Mouse (Mus musculus) embryonic facial prominence, embryonic 13.5 days (tissue): ENCODE measurements at regions not wholly inside any gene's neighbourhood (a gene's known extent, or its start where the extent isn't known, plus 50 kb on each side); places are given as distances from the start of the nearest gene placed in this dataset.
"Not testable (repeated sequence)": the region's sequence is repeated elsewhere in the genome, so short reads cannot be mapped to it uniquely, and the experiment has no call there.

Source experiments
- ATAC-seq: fragments of 200-750 bp; cut with Nextera tagmentation; 2 replicates; pipeline ENCODE4 v1.8.0; 2017; ENCODE audit warnings: low read depth; ENCODE audit not compliant: insufficient number of reproducible peaks, insufficient read depth, low FRiP score, low TSS enrichment
- H3K27ac ChIP-seq: fragments of 300-500 bp; sonication (generic); 2 replicates; pipeline ENCODE4 v1.5.1; 2015; ENCODE audit warnings: moderate library complexity, mild to moderate bottlenecking, inconsistent platforms
- H3K27me3 ChIP-seq: fragments of 300-500 bp; sonication (generic); 2 replicates; pipeline ENCODE4 v1.6.1; 2015; ENCODE audit warnings: mild to moderate bottlenecking, inconsistent platforms
- H3K36me3 ChIP-seq: fragments of 300-500 bp; sonication (generic); 2 replicates; pipeline ENCODE4 v1.6.1; 2015; ENCODE audit warnings: mild to moderate bottlenecking, inconsistent platforms
- H3K4me1 ChIP-seq: fragments of 300-500 bp; sonication (generic); 2 replicates; pipeline ENCODE4 v1.6.1; 2015; ENCODE audit warnings: inconsistent platforms
- H3K4me2 ChIP-seq: fragments of 300-500 bp; sonication (generic); 2 replicates; pipeline ENCODE4 v1.6.1; 2015; ENCODE audit warnings: moderate library complexity, mild to moderate bottlenecking, inconsistent platforms
- H3K4me3 ChIP-seq: fragments of 300-500 bp; sonication (generic); 2 replicates; pipeline ENCODE4 v1.5.1; 2015; ENCODE audit warnings: mild to moderate bottlenecking, inconsistent platforms
- H3K9ac ChIP-seq: fragments of 300-500 bp; sonication (generic); 2 replicates; pipeline ENCODE4 v1.6.1; 2015; ENCODE audit warnings: mild to moderate bottlenecking, inconsistent platforms
- H3K9me3 ChIP-seq: fragments of 300-500 bp; sonication (generic); 2 replicates; pipeline ENCODE4 v1.6.1; 2016; ENCODE audit warnings: inconsistent platforms
- WGBS: fragments of 180-500 bp; shearing (Covaris S2); methylation state at CpG from one replicate; pipeline ENCODE4 v1.1.7; 2015; ENCODE audit warnings: mixed read lengths; 5-methylcytosine and 5-hydroxymethylcytosine counted together

DNA sequence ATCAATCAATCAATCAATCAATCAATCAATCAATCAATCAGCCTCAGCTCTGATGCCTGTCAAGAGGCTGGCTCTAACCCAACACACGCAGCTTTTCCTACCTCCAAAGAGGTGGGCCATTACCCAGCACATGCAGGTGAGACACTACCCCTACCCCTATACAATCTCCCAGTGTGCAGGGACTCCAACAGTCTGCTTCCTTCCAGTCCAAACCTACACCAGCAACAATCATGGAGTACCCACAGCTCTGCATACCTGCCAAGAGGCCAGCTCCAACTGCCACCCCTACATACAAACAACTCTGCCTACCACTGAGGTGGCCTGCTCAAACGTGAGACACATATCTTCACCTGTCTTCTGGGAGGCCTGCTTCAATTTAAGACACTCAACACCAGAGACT, 76.7 kb upstream of the Fcho1 start:
- H3K36me3 ChIP-seq, H3K4me1 ChIP-seq, H3K4me2 ChIP-seq, H3K9me3 ChIP-seq, H3K4me3 ChIP-seq, H3K27me3 ChIP-seq, H3K27ac ChIP-seq, H3K9ac ChIP-seq: not testable (repeated sequence)
- ATAC-seq, result peak; percentile 77
- 66% methylated on average over 2 of the region's 2 CpGs for WGBS

DNA sequence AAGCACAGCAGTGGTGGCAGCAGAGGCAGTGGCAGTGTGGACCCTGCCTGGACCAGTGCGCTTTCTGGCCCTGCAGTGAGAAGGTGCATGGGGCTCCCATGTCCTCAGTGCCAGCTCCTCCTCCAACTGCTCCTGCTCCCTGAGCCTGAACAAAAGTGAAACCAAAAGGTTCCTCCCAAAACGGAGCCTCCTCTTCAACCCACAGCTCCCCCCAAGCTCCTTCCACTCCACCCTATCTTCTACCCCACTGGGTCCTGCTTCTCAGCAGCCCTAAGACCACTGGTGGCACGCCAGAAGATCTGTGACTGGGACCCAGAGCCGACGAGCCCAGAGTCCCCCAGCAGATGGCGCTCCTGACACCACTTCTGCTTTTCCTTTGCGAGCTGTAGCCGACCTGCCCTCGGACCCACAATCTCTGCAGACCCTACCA, 63.5 kb upstream of the Fcho1 start:
- H3K4me1 ChIP-seq, H3K4me3 ChIP-seq, H3K36me3 ChIP-seq, ATAC-seq, H3K27ac ChIP-seq, H3K9me3 ChIP-seq, H3K27me3 ChIP-seq, H3K4me2 ChIP-seq, H3K9ac ChIP-seq: not testable (repeated sequence)
- 20% methylated on average over 5 of the region's 9 CpGs for WGBS

DNA sequence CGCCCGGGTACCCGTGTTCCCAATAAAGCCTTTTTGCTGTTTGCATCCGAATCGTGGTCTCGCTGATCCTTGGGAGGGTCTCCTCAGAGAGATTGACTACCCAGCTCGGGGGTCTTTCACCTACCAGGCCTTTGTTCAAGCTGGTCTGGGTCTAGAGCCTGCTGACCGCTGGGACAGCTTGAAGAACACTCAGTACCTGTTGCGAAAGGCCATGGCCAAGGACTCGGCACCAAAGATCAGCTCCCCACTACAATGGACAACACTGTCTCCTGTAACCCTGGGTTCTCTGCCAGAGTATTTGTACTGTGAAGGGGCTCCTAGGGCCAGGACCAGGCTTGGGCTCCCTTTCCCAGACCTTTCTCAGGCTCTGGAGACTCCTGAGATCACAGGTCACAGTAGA, 55.1 kb upstream of the Fcho1 start:
- H3K27ac ChIP-seq, H3K4me1 ChIP-seq, ATAC-seq, H3K9ac ChIP-seq, H3K4me3 ChIP-seq, H3K4me2 ChIP-seq, H3K36me3 ChIP-seq, H3K27me3 ChIP-seq, H3K9me3 ChIP-seq: not testable (repeated sequence)
- 92% methylated on average over 9 of the region's 10 CpGs for WGBS

DNA sequence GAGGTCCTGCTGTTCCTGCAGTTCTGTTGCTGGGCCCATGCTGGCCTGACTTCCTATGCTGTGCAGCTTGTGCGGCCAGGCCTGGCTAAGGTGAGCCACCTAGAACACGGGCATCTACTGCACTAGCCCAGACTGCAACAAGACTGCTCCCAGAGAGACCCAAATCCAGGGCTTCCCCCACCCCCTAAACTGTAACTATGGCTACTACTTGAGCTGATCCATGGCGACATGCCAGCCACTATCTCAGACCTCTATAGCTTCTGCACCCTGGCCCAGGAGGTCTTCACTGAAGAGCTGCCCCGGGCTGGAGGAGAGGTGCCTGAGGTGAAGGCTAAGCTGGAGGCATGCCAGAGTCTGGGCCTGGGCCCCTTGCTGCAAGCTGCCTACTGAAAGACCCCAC, 54.3 kb upstream of the Fcho1 start:
- not testable (repeated sequence) for H3K4me2 ChIP-seq, H3K4me3 ChIP-seq, H3K27ac ChIP-seq, H3K9me3 ChIP-seq, H3K36me3 ChIP-seq, H3K4me1 ChIP-seq, H3K9ac ChIP-seq, H3K27me3 ChIP-seq
- ATAC-seq, result peak; percentile 32; the same call in 1 of the 2 replicates
- WGBS, result 73% methylated on average over 3 of the region's 4 CpGs

DNA sequence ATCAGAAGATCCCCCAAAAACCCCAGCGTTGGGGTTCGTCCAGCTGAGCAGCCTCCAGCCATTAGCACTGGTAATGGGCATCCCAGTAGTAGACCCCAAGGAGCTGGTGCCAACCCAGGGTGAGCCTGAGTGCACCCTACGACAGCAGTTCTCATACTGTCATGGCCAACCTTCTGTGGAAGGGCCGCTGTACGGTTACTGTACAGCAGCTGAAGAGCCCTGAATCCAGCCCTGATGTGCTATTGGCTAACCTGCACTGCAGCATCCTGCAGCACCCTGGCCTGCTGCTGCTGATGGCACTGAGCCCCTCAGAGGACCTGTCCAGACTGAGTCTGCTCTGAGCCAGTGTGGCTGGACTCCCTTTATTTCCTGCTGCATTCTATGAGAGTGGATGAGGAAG, 53.9 kb upstream of the Fcho1 start:
- not testable (repeated sequence) for H3K4me3 ChIP-seq, H3K9me3 ChIP-seq, H3K9ac ChIP-seq, H3K4me2 ChIP-seq, H3K27ac ChIP-seq, H3K36me3 ChIP-seq, H3K4me1 ChIP-seq, H3K27me3 ChIP-seq
- 0 out of 2 replicates have a peak, but pooled peaks have one; percentile 64 for ATAC-seq
- WGBS, result 92% methylated on average over 5 of the region's 5 CpGs

DNA sequence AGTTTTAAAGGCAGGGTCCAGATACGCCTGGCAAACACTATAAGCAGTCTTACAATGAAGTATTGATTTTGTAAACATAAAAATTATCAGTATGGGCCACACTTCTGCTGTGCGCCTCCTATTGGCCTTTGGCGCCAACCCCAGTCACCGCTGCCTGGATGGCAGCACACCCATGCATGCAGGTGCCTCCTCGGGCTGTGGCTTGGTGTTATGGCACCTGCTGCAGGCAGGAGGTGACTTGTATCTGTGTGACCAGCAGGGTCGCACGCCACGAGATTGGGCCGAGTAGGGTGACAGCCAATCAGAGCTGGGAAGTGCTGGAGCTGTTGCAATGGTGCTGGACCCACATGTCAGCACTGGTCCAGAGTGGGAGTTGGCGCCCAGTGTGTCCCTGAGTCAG, 53.4 kb upstream of the Fcho1 start:
- H3K9me3 ChIP-seq, result no peaks in the 10 kb centered on the region
- no peak overlapping the region for H3K9ac ChIP-seq
- no peak for ATAC-seq
- H3K27ac ChIP-seq, result no peak overlapping the region
- no peaks in the 10 kb centered on the region for H3K36me3 ChIP-seq
- no peak overlapping the region for H3K4me3 ChIP-seq
- no peaks in the 10 kb centered on the region for H3K4me1 ChIP-seq
- H3K27me3 ChIP-seq, result no peaks in the 10 kb centered on the region
- no peak overlapping the region for H3K4me2 ChIP-seq
- WGBS, result 80% methylated on average over 10 of the region's 10 CpGs
